Mouse (Mus musculus): ENCODE measurements around the gene Adtrp.
A peak's percentile ranks its signal among the peaks of the same experiment; 100 is the strongest.

Gene Adtrp

GRCm38 (mm10) chr13:41847516-41848126 lies at the start of gene Adtrp:
Gene Adtrp (minus strand): TSS chr13:41847684.
- DNase-seq: peak in 1 of 2 experiments; percentile 8

- DNase-seq: no peak
These were observed 44.5 kb upstream of the Adtrp start for GRCm38 (mm10) chr13:41892016-41892415.

GRCm38 (mm10) chr13:41890618-41891017 lies 43.1 kb upstream of the Adtrp start:
- DNase-seq: no peak

GRCm38 (mm10) chr13:41890111-41890600 lies 42.7 kb upstream of the Adtrp start:
- DNase-seq: no peak

- DNase-seq: no peak
These were observed 41.2 kb upstream of the Adtrp start for GRCm38 (mm10) chr13:41888644-41889043.

GRCm38 (mm10) chr13:41886120-41886519 lies 38.6 kb upstream of the Adtrp start:
- DNase-seq: no peak

GRCm38 (mm10) chr13:41883665-41884291 lies 36.3 kb upstream of the Adtrp start:
- no peak for DNase-seq

- no peak for DNase-seq
These were observed 33.7 kb upstream of the Adtrp start for GRCm38 (mm10) chr13:41881201-41881600.

GRCm38 (mm10) chr13:41880525-41880924 lies 33.0 kb upstream of the Adtrp start:
- DNase-seq: no peak

- DNase-seq: no peak
These were observed 25.2 kb upstream of the Adtrp start for GRCm38 (mm10) chr13:41872686-41873085.

GRCm38 (mm10) chr13:41872161-41872562 lies 24.7 kb upstream of the Adtrp start:
- no peak for DNase-seq

GRCm38 (mm10) chr13:41867533-41867932 lies 20.0 kb upstream of the Adtrp start:
- no peak for DNase-seq

GRCm38 (mm10) chr13:41865575-41865974 lies 18.1 kb upstream of the Adtrp start:
- no peak for DNase-seq

- DNase-seq: no peak
These were observed 17.6 kb upstream of the Adtrp start for GRCm38 (mm10) chr13:41865071-41865470.

GRCm38 (mm10) chr13:41860603-41861405 lies 13.3 kb upstream of the Adtrp start:
- no peak for DNase-seq

- no peak for DNase-seq
These were observed 8.0 kb upstream of the Adtrp start for GRCm38 (mm10) chr13:41855206-41856185.

GRCm38 (mm10) chr13:41850727-41851378 lies 3.4 kb upstream of the Adtrp start:
- DNase-seq: no peak

GRCm38 (mm10) chr13:41846516-41846915 lies 968 bp downstream of the Adtrp start:
- DNase-seq: no peak

- no peak for DNase-seq
These were observed 2.5 kb downstream of the Adtrp start for GRCm38 (mm10) chr13:41845013-41845412.

- no peak for DNase-seq
These were observed 3.4 kb downstream of the Adtrp start for GRCm38 (mm10) chr13:41844071-41844470.

GRCm38 (mm10) chr13:41833614-41834139 lies 13.8 kb downstream of the Adtrp start:
- no peak for DNase-seq

All from thymus, adult 18-20 months (tissue).